In genomic region chr11:84128943-84129798, GRCm38 (mm10) we compare ENCODE assay signal across 8 mouse cellular contexts. TPM values are rescaled to one million over a fixed set of nuclear protein-coding genes. Genes with fewer than 3 reads are reported as not detected.
DNase-seq lines count a peak whose midpoint lies in the region; ATAC-seq and TF ChIP-seq lines count a peak whose summit lies in the region.

Gene Tada2a, minus strand, starts transcription at chr11:84129600.
Gene Acaca, plus strand, starts transcription at chr11:84129672.

- H3K27ac ChIP-seq in gastrocnemius, adult 2 months = peak within 1 kb of the TSS; percentile 89
- peak within 1 kb of the TSS; percentile 83 for H3K27ac ChIP-seq in hindbrain, postnatal 0 days

- H3K4me3 ChIP-seq in gastrocnemius, adult 2 months = peak within 1 kb of the TSS; percentile 95
- H3K4me3 ChIP-seq in hindbrain, postnatal 0 days (ENCODE audit: low read length) = peak within 1 kb of the TSS; percentile 73

- no peaks in the 10 kb centered on the region for H3K9me3 ChIP-seq in hindbrain, postnatal 0 days (ENCODE audit: low read length)

- H3K27me3 ChIP-seq in hindbrain, postnatal 0 days (ENCODE audit: insufficient read depth, low read length) = no peaks in the 10 kb centered on the region

- ATAC-seq in common myeloid progenitor, adult 5-6 weeks (replicated peaks; ENCODE audit: low read depth, poor library complexity, severe bottlenecking) = peak; percentile 80
- peak; percentile 95 for ATAC-seq in hindbrain, postnatal 0 days
- ATAC-seq in megakaryocyte-erythroid progenitor cell, adult 5-6 weeks (replicated peaks; ENCODE audit: low FRiP score, low TSS enrichment, poor library complexity, severe bottlenecking) = peak; percentile 70

- peaks cover 13% of the 10 kb centered on the region; the same call in 1 of the 2 replicates for H3K36me3 ChIP-seq in hindbrain, postnatal 0 days (ENCODE audit: insufficient read depth, low read length)

- intact Hi-C loops in gastrocnemius, adult 2 months (cut with DNase I) = loop anchor here (5.0 kb wide), 1 partner anchor 62 kb away; the partner anchor contains the start of gene Dusp14
- intact Hi-C loops in left cerebral cortex, postnatal 14 days (cut with DNase I) = loop anchor here (5.0 kb wide), 1 partner anchor 48 kb away; no protein-coding TSS in a partner anchor

- DNase-seq in adipocyte (ENCODE audit: low spot score) = peak; percentile 69
- peak; percentile 86 for DNase-seq in gastrocnemius, adult 2 months
- DNase-seq in hindbrain, postnatal 0 days (ENCODE audit: low spot score) = peak; percentile 95
- DNase-seq in left cerebral cortex, postnatal 14 days (ENCODE audit: low spot score in 2 of 2) = peak; percentile 75 to 76
- DNase-seq in right cerebral cortex, postnatal 14 days = peak; percentile 78
- peak; percentile 78 for DNase-seq in urinary bladder, postnatal 25 days (ENCODE audit: low spot score)

- H3K9ac ChIP-seq in hindbrain, postnatal 0 days (replicated peaks; ENCODE audit: low read length) = peak within 1 kb of the TSS; percentile 70

- TF ChIP-seq CTCF in gastrocnemius, adult 2 months (IDR thresholded peaks at IDR 0.05) = 0 out of 2 replicates have a peak, but pooled peaks have one; percentile 2
- TF ChIP-seq CTCF in hindbrain, postnatal 0 days (IDR thresholded peaks at IDR 0.05; ENCODE audit: low read depth) = no peak

- 1% methylated on average over 71 of the region's 83 CpGs for WGBS in hindbrain, postnatal 0 days

- peak within 1 kb of the TSS; percentile 80 for H3K4me2 ChIP-seq in hindbrain, postnatal 0 days (ENCODE audit: low read depth, low read length)

- H3K4me1 ChIP-seq in hindbrain, postnatal 0 days (ENCODE audit: insufficient read depth, low read length) = peaks cover 4% of the 10 kb centered on the region

RNA-seq across cellular contexts. Expression of gene Tada2a, which starts in this region (rescaled TPM):
- total RNA-seq in common myeloid progenitor, adult 5-6 weeks (2017) = 16.2 and 25.3 TPM in 2 replicates
- 10 to 100 TPM; 11.6 to 12.2 TPM for total RNA-seq in gastrocnemius, adult 2 months (2021)
- 13.0 and 15.9 TPM in 2 replicates for total RNA-seq in hindbrain, postnatal 0 days (2014; rRNA removed)
- polyA plus RNA-seq in hindbrain, postnatal 0 days (2015; fragmentation: Nextera tagmentation; extraction: Ambion mirVana) = 24.7 and 25.6 TPM in 2 replicates
- 10 to 100 TPM; 36.0 to 36.4 TPM for total RNA-seq in left cerebral cortex, postnatal 14 days (2021)
- 35.2 and 37.8 TPM in 2 replicates for total RNA-seq in megakaryocyte-erythroid progenitor cell, adult 5-6 weeks (2014; fragmentation: Nextera tagmentation)
- total RNA-seq in megakaryocyte-erythroid progenitor cell, adult 5-6 weeks (2017) = 35.0 and 38.3 TPM in 2 replicates

RNA-seq across cellular contexts. Expression of gene Acaca, which starts in this region (rescaled TPM):
- 25.8 and 40.7 TPM in 2 replicates for total RNA-seq in common myeloid progenitor, adult 5-6 weeks (2017)
- 10 to 100 TPM; 14.9 to 22.8 TPM for total RNA-seq in gastrocnemius, adult 2 months (2021)
- total RNA-seq in hindbrain, postnatal 0 days (2014; rRNA removed) = 102 and 127 TPM in 2 replicates
- 16.4 and 18.2 TPM in 2 replicates for polyA plus RNA-seq in hindbrain, postnatal 0 days (2015; fragmentation: Nextera tagmentation; extraction: Ambion mirVana)
- total RNA-seq in left cerebral cortex, postnatal 14 days (2021) = 10 to 100 TPM; 75.7 to 81.2 TPM
- total RNA-seq in megakaryocyte-erythroid progenitor cell, adult 5-6 weeks (2014; fragmentation: Nextera tagmentation) = 30.2 and 41.0 TPM in 2 replicates
- total RNA-seq in megakaryocyte-erythroid progenitor cell, adult 5-6 weeks (2017) = 22.5 and 38.4 TPM in 2 replicates

Comparison
In these comparisons a context has a peak if more than half of its experiments do, and no peak if none do; other contexts are left out.
1. Peak in every context shown above with its lines: DNase-seq, ATAC-seq, H3K4me3 ChIP-seq and H3K27ac ChIP-seq.